Mouse (Mus musculus) stomach, embryonic 16.5 days (tissue): ENCODE data around the gene Klhl40. TPM values are rescaled to one million over a fixed set of nuclear protein-coding genes. Genes with fewer than 3 reads are reported as not detected.

Experiments used
- ATAC-seq: fragments of 200-750 bp; cut with Nextera tagmentation; 2 replicates; pipeline ENCODE4 v1.8.0; 2017; ENCODE audit warnings: moderate number of reproducible peaks, moderate TSS enrichment; ENCODE audit not compliant: insufficient read depth, low FRiP score
- H3K27ac ChIP-seq: fragments of 300-500 bp; sonication (generic); 2 replicates; pipeline ENCODE4 v1.5.1; 2014; ENCODE audit warnings: low read length
- H3K27me3 ChIP-seq: fragments of 300-500 bp; sonication (generic); 2 replicates; pipeline ENCODE4 v1.6.1; 2014; ENCODE audit warnings: low read length, control low read depth, mixed read lengths; ENCODE audit not compliant: control insufficient read depth, insufficient read depth
- H3K36me3 ChIP-seq: fragments of 300-500 bp; sonication (generic); 2 replicates; pipeline ENCODE4 v1.6.1; 2014; ENCODE audit warnings: low read length; ENCODE audit not compliant: control insufficient read depth, insufficient read depth
- H3K4me1 ChIP-seq: fragments of 300-500 bp; sonication (generic); 2 replicates; pipeline ENCODE4 v1.6.1; 2014; ENCODE audit warnings: low read length, control low read depth, mixed read lengths; ENCODE audit not compliant: control insufficient read depth, insufficient read depth
- H3K4me2 ChIP-seq: fragments of 300-500 bp; sonication (generic); 2 replicates; pipeline ENCODE4 v1.6.1; 2014; ENCODE audit warnings: low read depth, low read length, mixed read lengths
- H3K4me3 ChIP-seq: fragments of 300-500 bp; sonication (generic); replicated peaks from 2 replicates; pipeline ENCODE4 v1.5.1; 2014; ENCODE audit warnings: mild to moderate bottlenecking, low read length
- H3K9ac ChIP-seq: fragments of 300-500 bp; sonication (generic); 2 replicates; pipeline ENCODE4 v1.6.1; 2014; ENCODE audit warnings: low read length
- H3K9me3 ChIP-seq: fragments of 300-500 bp; sonication (generic); replicated peaks from 2 replicates; pipeline ENCODE4 v1.6.1; 2016; ENCODE audit warnings: low read length, control low read depth; ENCODE audit not compliant: control insufficient read depth
- WGBS: fragments of 180-500 bp; shearing (Covaris S2); extraction: QIAGEN DNeasy Blood & Tissue Kit; methylation state at CpG from one replicate; pipeline ENCODE4 v1.1.7; 2014; 5-methylcytosine and 5-hydroxymethylcytosine counted together
- polyA plus RNA-seq: library from polyadenylated mRNA; unstranded; fragments of >200 nt; fragmentation: Nextera tagmentation; extraction: Ambion mirVana; gene quantifications from 2 replicates; pipeline ENCODE4 v1.2.1, GENCODE M21; 2015

Gene Klhl40
- polyA plus RNA-seq, 1 experiment from 2014 or later, result 8.0 TPM

DNA sequence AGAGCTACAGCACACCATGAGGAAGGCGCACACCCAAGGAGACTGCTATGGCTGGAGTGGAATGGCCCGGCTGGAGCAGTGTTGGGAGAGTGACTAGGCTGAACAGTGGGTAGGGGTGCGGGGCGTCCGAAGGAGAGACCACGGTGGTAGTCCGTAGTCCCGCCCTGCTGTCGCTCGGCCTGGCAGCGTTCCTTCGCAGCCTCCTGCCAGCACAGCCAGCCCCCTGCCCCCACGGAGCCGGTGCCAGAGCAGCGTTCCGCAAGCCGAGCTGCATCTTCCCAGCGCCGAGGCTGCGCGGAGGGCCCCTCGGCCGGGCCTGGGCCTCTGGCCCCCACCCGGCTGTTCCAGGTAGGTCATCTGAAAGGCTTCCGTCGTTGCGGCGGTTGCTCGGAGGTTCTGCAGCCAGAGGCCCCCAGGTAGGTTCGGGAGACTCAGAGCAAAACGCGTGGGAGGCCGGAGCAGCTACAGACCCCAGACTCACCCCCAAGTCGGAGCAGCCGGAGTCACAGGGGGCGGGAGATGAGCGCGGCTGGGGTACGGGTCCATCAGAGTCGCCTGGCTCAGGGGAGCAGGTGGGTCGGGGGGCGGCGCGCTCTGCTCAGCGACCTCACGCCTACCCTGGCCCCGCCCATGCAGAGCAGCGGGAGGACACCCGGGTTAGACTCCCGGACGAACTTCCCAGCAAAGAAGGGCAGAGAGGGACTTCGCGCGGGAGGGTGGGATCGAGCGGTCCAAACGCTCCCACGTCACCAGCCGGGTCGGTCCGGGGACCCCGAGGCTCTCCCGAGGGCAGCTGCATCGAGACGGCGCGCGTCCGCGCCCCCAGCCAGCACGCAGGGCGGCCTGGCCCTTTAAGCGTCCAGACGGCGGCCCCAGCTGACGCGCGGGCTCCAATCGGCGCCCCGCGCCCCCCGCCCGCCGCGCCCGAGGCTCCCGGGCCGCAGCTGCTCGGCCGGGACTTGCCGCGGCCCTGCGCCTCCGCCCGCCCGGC, 18.0 kb upstream of the Klhl40 start, which contains the start of gene Zfp651:
Zfp651 (plus strand) TSS at position 240 of the 991 bp plus-strand sequence.
- H3K4me2 ChIP-seq, result peak within 1 kb of the TSS; percentile 89
- under 1% methylated on average over 96 of the region's 97 CpGs for WGBS
- H3K36me3 ChIP-seq, result peaks cover 11% of the 10 kb centered on the region
- H3K27ac ChIP-seq, result peak within 1 kb of the TSS; percentile 90
- H3K4me3 ChIP-seq, result peak within 1 kb of the TSS; percentile 87
- peaks cover 19% of the 10 kb centered on the region for H3K4me1 ChIP-seq
- no peaks in the 10 kb centered on the region for H3K9me3 ChIP-seq
- peak within 1 kb of the TSS; percentile 96 for H3K9ac ChIP-seq
- H3K27me3 ChIP-seq, result no peaks in the 10 kb centered on the region
- ATAC-seq, result peak; percentile 84

GRCm38 (mm10) chr9:121760271-121761090, 16.9 kb upstream of the Klhl40 start:
- H3K4me2 ChIP-seq, result peak overlapping the region; percentile 89
- no peaks in the 10 kb centered on the region for H3K27me3 ChIP-seq
- 2% methylated on average over 43 of the region's 43 CpGs for WGBS
- peak; percentile 73 for ATAC-seq
- peak overlapping the region; percentile 90 for H3K27ac ChIP-seq
- peak overlapping the region; percentile 96 for H3K9ac ChIP-seq
- H3K4me1 ChIP-seq, result peaks cover 19% of the 10 kb centered on the region
- H3K4me3 ChIP-seq, result peak overlapping the region; percentile 87
- no peaks in the 10 kb centered on the region for H3K9me3 ChIP-seq
- peaks cover 14% of the 10 kb centered on the region for H3K36me3 ChIP-seq

GRCm38 (mm10) chr9:121761091-121761665, 16.2 kb upstream of the Klhl40 start:
- 53% methylated on average over 10 of the region's 10 CpGs for WGBS
- Histone ChIP-seq H3K4me1 (peaks cover 19% of the 10 kb centered on the region), H3K9me3 (no peaks in the 10 kb centered on the region), H3K4me2 (peak overlapping the region; percentile 89), H3K9ac (peak overlapping the region; percentile 96), H3K4me3 (peak overlapping the region; percentile 87), H3K27me3 (no peaks in the 10 kb centered on the region), H3K27ac (peak overlapping the region; percentile 90), H3K36me3 (peaks cover 13% of the 10 kb centered on the region)
- no peak for ATAC-seq

- H3K9ac ChIP-seq, result no peak overlapping the region
- 71% methylated on average over 8 of the region's 8 CpGs for WGBS
- no peak for ATAC-seq
- no peaks in the 10 kb centered on the region for H3K9me3 ChIP-seq
- no peak overlapping the region for H3K4me3 ChIP-seq
- H3K36me3 ChIP-seq, result peaks cover 11% of the 10 kb centered on the region
- peaks cover 19% of the 10 kb centered on the region for H3K4me1 ChIP-seq
- 0 out of 2 replicates have a peak overlapping the region, but pooled peaks have one; percentile 89 for H3K4me2 ChIP-seq
- H3K27me3 ChIP-seq, result no peaks in the 10 kb centered on the region
- no peak overlapping the region for H3K27ac ChIP-seq
Measured at GRCm38 (mm10) chr9:121761787-121762186, 15.6 kb upstream of the Klhl40 start.

DNA sequence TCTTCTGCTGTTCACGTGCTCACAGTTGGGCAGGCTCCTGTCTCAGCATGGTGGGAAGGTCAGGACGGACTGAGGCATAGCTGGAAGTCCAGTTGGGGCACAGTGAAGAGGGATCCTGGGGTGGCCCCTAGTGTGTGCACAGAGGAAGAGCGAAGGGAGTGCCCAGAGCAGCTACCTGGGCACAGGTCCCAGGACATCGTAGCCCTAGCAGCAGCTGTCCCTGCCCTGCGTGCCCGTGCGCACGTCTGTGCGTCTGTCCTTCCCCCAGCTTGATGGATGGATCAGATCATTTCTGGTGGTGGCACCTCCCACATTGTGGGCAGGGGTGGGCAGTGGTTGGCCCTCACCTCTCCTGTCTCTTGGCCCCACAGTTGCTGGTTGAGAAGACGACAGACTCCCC, 15.2 kb upstream of the Klhl40 start:
- Histone ChIP-seq H3K4me2 (no peak overlapping the region), H3K27ac (no peak overlapping the region), H3K4me1 (peaks cover 19% of the 10 kb centered on the region), H3K9me3 (no peaks in the 10 kb centered on the region), H3K27me3 (no peaks in the 10 kb centered on the region), H3K9ac (no peak overlapping the region), H3K36me3 (peaks cover 13% of the 10 kb centered on the region), H3K4me3 (no peak overlapping the region)
- WGBS, result 85% methylated on average over 10 of the region's 10 CpGs
- no peak for ATAC-seq

GRCm38 (mm10) chr9:121762761-121763160, 14.6 kb upstream of the Klhl40 start:
- H3K9ac ChIP-seq, result no peak overlapping the region
- H3K4me3 ChIP-seq, result no peak overlapping the region
- H3K36me3 ChIP-seq, result peaks cover 18% of the 10 kb centered on the region
- no peaks in the 10 kb centered on the region for H3K27me3 ChIP-seq
- WGBS, result 91% methylated on average over 25 of the region's 25 CpGs
- H3K4me1 ChIP-seq, result peaks cover 19% of the 10 kb centered on the region
- H3K4me2 ChIP-seq, result no peak overlapping the region
- H3K9me3 ChIP-seq, result no peaks in the 10 kb centered on the region
- H3K27ac ChIP-seq, result no peak overlapping the region
- ATAC-seq, result no peak

DNA sequence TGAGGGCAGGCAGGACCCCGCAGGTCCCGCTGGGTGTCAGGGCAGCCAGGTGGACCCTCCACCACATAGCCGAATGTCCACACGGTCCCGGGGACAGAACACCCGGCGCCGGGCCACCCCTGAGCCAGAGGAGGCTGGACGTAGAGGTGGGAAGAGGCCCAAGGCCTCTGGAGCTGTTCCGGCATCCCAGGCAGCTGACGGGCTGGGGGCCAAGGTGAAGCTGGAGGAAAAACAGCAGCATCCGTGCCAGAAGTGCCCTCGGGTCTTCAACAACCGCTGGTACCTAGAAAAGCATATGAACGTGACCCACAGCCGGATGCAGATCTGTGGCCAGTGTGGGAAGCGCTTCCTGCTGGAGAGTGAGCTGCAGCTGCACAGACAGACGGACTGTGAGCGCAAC, 13.7 kb upstream of the Klhl40 start:
- 86% methylated on average over 19 of the region's 19 CpGs for WGBS
- Histone ChIP-seq H3K4me1 (peaks cover 12% of the 10 kb centered on the region), H3K36me3 (peaks cover 18% of the 10 kb centered on the region)

GRCm38 (mm10) chr9:121765166-121765855, 12.1 kb upstream of the Klhl40 start:
- Histone ChIP-seq H3K9ac (no peak overlapping the region), H3K4me1 (peaks cover 11% of the 10 kb centered on the region), H3K4me3 (no peak overlapping the region), H3K36me3 (peaks cover 18% of the 10 kb centered on the region), H3K9me3 (no peaks in the 10 kb centered on the region), H3K27me3 (no peaks in the 10 kb centered on the region), H3K4me2 (no peak overlapping the region), H3K27ac (no peak overlapping the region)
- WGBS, result 85% methylated on average over 16 of the region's 16 CpGs
- ATAC-seq, result no peak

More for the DNA sequence above, 13.7 kb upstream of the Klhl40 start:
- Histone ChIP-seq H3K9me3 (no peaks in the 10 kb centered on the region), H3K27me3 (no peaks in the 10 kb centered on the region), H3K4me3 (no peak overlapping the region), H3K27ac (no peak overlapping the region), H3K4me2 (no peak overlapping the region), H3K9ac (no peak overlapping the region)
- no peak for ATAC-seq
